Mouse (Mus musculus) cortical plate, adult 2 months (tissue): ENCODE measurements around the gene Scamp3.

Experiments
- CTCF ChIP-seq: fragments of 200-500 bp; IDR thresholded peaks from 2 replicates; pipeline ENCODE4 v1.5.1; 2011; ENCODE audit warnings: mild to moderate bottlenecking, control low read depth, low read length; ENCODE audit not compliant: insufficient read depth; ENCODE audit errors: extremely low read depth
- POLR2A ChIP-seq: fragments of 200-500 bp; IDR thresholded peaks from 2 replicates; pipeline ENCODE4 v1.6.1; 2011; ENCODE audit warnings: mild to moderate bottlenecking, low read length, control low read depth; ENCODE audit not compliant: insufficient read depth; ENCODE audit errors: extremely low read depth

DNA sequence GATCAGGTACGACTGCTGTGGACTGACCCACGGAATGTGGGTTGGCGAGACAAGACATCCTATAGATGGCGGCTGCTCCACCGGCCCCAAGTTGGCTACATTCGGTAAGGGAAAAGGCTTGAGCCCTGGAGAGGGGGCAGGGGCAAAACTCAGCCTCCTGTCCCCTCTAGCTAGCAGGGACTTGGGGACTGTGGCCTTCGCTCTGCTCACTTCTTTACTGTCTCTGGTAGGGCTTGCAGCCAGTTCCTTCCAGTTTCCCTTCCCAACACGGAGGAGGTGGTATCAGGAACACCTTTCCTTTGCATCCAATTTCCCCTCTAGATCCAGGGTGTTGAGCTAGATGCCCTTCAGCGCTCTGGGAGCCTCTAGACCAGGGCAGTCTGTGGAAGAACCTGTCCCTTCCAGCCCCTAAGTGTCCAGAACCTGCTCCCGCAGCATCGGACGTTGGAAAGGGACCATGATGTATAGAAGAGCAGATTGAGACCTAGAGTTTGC lies 48.1 kb downstream of the Scamp3 start:
- no peak for TF ChIP-seq CTCF
- TF ChIP-seq POLR2A, result no peak
